Mouse (Mus musculus) G1E (cell line): ENCODE measurements around the gene Cyp4a32.

Experiments used
- CTCF ChIP-seq: IDR thresholded peaks from 2 replicates; pipeline ENCODE4 v1.5.1; 2012; ENCODE audit warnings: low read depth, low read length, inconsistent platforms, mixed read lengths
- GATA1 ChIP-seq: IDR thresholded peaks from 2 replicates; pipeline ENCODE4 v1.6.1; 2012; ENCODE audit warnings: borderline replicate concordance, low read length, inconsistent platforms, mixed read lengths
- POLR2AphosphoS5 ChIP-seq: IDR thresholded peaks from 2 replicates; pipeline ENCODE4 v1.6.1; 2012; ENCODE audit warnings: low read depth, low read length, inconsistent platforms; ENCODE audit not compliant: insufficient replicate concordance
- TAL1 ChIP-seq: conservative IDR thresholded peaks from 2 replicates; pipeline ENCODE4 v1.6.1; 2012; ENCODE audit warnings: low read depth, low read length, inconsistent platforms, mixed read lengths

DNA sequence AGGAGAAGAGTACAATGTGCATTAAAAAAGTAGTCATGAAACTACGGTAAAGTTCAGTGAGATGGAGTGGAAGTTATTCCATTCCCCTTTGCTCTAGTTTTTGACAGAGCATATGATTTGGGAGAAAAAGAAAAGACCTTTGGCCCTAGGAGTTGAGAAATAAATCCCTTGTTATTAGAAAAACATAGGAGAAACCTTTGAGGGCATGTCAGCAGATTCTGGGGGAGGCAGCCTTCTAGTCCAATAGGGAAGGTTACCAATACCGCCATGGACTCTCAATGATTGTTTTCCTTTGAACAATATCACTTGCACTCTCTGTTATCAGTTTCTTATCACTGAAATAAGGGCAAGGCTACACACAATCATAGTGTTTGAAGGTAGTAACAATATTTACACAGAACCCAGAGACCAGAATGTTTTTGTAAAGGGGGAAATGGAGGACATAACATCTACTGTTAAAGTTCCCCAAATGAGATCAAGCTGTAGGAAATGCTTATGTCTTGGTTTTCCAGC is 3.9 kb upstream of the Cyp4a32 start:
- TF ChIP-seq CTCF = no peak
- no peak for TF ChIP-seq POLR2AphosphoS5
- no peak for TF ChIP-seq TAL1
- no peak for TF ChIP-seq GATA1
